Mouse (Mus musculus) brain, embryonic 14.5 days (tissue): ENCODE measurements at regions not wholly inside any gene's neighbourhood (a gene's known extent, or its start where the extent isn't known, plus 50 kb on each side); places are given as distances from the start of the nearest gene placed in this dataset.

Experiments used
- CTCF ChIP-seq: fragments of 200-500 bp; IDR thresholded peaks from 2 replicates; pipeline ENCODE4 v1.5.1; 2012; ENCODE audit warnings: inconsistent platforms, mild to moderate bottlenecking, moderate library complexity, borderline replicate concordance; ENCODE audit not compliant: insufficient read depth, insufficient read length; ENCODE audit errors: extremely low read depth
- POLR2A ChIP-seq: fragments of 200-500 bp; IDR thresholded peaks from 2 replicates; pipeline ENCODE4 v1.6.1; 2012; ENCODE audit warnings: mild to moderate bottlenecking, inconsistent platforms, borderline replicate concordance; ENCODE audit not compliant: poor library complexity, insufficient read depth, insufficient read length, severe bottlenecking; ENCODE audit errors: extremely low read depth

DNA sequence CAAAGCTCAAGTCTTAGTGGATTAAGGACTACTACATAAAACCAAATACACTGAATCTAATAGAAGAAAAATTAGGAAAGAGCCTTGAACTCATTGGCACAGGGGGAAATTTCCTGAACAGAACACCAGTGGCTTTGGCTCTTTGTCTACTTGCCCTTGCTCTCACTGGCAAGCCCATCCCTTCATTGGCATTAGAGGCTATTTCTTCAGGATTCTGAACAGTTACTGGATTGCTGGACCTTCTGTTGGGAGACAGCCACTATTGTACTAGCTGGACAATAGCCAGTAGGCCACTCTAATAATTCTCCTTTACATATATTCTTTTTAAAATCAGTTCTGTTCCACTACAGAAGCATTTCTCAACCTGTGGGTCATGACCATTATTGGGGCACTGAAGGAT lies 153.7 kb downstream of the Rfpl4b start:
- no peak for TF ChIP-seq CTCF
- no peak for TF ChIP-seq POLR2A
